In genomic region chr15:25539344-25540176, GRCm38 (mm10) we compare ENCODE assay signal across 13 mouse cellular contexts.
DNase-seq lines count a peak whose midpoint lies in the region; ATAC-seq and TF ChIP-seq lines count a peak whose summit lies in the region.
"Had no signal": no experiment of that assay in that cellular context is flagged by ENCODE, and none has a peak within 500 bp of the region (broad histone marks: within the 10 kb centered on the region; RNA-seq: fewer than 3 reads in every experiment).

No protein-coding gene starts in this region.

- H3K9me3 ChIP-seq in lung, embryonic 14.5 days (ENCODE audit: low read depth, low read length): no peaks in the 10 kb centered on the region

- H3K36me3 ChIP-seq in lung, embryonic 14.5 days (ENCODE audit: insufficient read depth): no peaks in the 10 kb centered on the region

- ATAC-seq in lung, embryonic 14.5 days (ENCODE audit: insufficient read depth): peak; percentile 33; the same call in 1 of the 2 replicates
- ATAC-seq in megakaryocyte progenitor cell, adult 5-6 weeks (replicated peaks; ENCODE audit: poor library complexity): no peak

- H3K4me3 ChIP-seq in lung, embryonic 14.5 days (ENCODE audit: low read depth, low read length): no peak overlapping the region
- H3K4me3 ChIP-seq: left cerebral cortex, adult 2 months had no signal

- no peaks in the 10 kb centered on the region for H3K27me3 ChIP-seq in lung, embryonic 14.5 days (ENCODE audit: insufficient read depth, low read length)

- TF ChIP-seq CTCF in lung, embryonic 14.5 days (IDR thresholded peaks at IDR 0.05; ENCODE audit: low read depth): no peak

- H3K27ac ChIP-seq in lung, embryonic 14.5 days (ENCODE audit: low read depth): no peak overlapping the region
- H3K27ac ChIP-seq: hindbrain, embryonic 14.5 days; left cerebral cortex, adult 2 months; macrophage had no signal

- peak; percentile 33 for DNase-seq in heart, adult 8-10 months (ENCODE audit: low spot score)
- DNase-seq in heart, postnatal 4 days: no peak
- peak; percentile 54 for DNase-seq in brain, adult 2 months (ENCODE audit: low read depth, low spot score)
- peak; percentile 27 for DNase-seq in embryo, embryonic 10 days (ENCODE audit: low spot score)
- DNase-seq in lung, embryonic 14.5 days: peak; percentile 41
- no peak for DNase-seq in urinary bladder, postnatal 4 days (ENCODE audit: low spot score in 2 of 2)
- no peak for DNase-seq in gastrocnemius, postnatal 36 days
- DNase-seq: kidney, postnatal 25 days; thymus, adult 2 months had no signal

- WGBS in lung, embryonic 14.5 days: 45% methylated on average over 20 of the region's 20 CpGs

- H3K4me2 ChIP-seq in lung, embryonic 14.5 days: no peak overlapping the region
- H3K4me2 ChIP-seq: hindbrain, embryonic 14.5 days had no signal

- H3K4me1 ChIP-seq in lung, embryonic 14.5 days (ENCODE audit: insufficient read depth): peaks cover 7% of the 10 kb centered on the region

- no peak overlapping the region for H3K9ac ChIP-seq in lung, embryonic 14.5 days
- H3K9ac ChIP-seq: hindbrain, embryonic 14.5 days had no signal

- intact Hi-C loops in gastrocnemius, postnatal 36 days (cut with DNase I): no loop called here

Comparison
In these comparisons a context has a peak if more than half of its experiments do, and no peak if none do; other contexts are left out.
1. DNase-seq: peak in heart, adult 8-10 months (single experiment), brain, adult 2 months (single experiment), embryo, embryonic 10 days (single experiment) and lung, embryonic 14.5 days (single experiment); none in heart, postnatal 4 days (single experiment), urinary bladder, postnatal 4 days (0 of 2) and gastrocnemius, postnatal 36 days (0 of 2).